Comparison of ENCODE assay signal across 10 mouse cellular contexts in genomic region chr5:113716581-113717388, GRCm38 (mm10). TPM values are rescaled to one million over a fixed set of nuclear protein-coding genes. Genes with fewer than 3 reads are reported as not detected.
A peak's percentile ranks its signal among the peaks of the same experiment; 100 is the strongest.
DNase-seq lines count a peak whose midpoint lies in the region; ATAC-seq and TF ChIP-seq lines count a peak whose summit lies in the region.
"Had no signal": no experiment of that assay in that cellular context is flagged by ENCODE, and none has a peak within 500 bp of the region (broad histone marks: within the 10 kb centered on the region; RNA-seq: fewer than 3 reads in every experiment).

No protein-coding gene starts in this region.

- in situ Hi-C loops in Patski (cut with MboI; ENCODE audit: low pct_unique_long_range_greater_than_20kb) = no loop called here

- CTCF ChIA-PET in Patski (lab: Charles Lee) = no interaction called here

- no peak overlapping the region for H3K4me3 ChIP-seq in intestine, embryonic 16.5 days (ENCODE audit: low read length)
- H3K4me3 ChIP-seq in intestine, postnatal 0 days (ENCODE audit: low read depth, low read length) = no peak overlapping the region
- H3K4me3 ChIP-seq in forebrain, embryonic 11.5 days (ENCODE audit: low read depth, low read length) = no peak overlapping the region
- no peak overlapping the region for H3K4me3 ChIP-seq in midbrain, embryonic 15.5 days

- H3K36me3 ChIP-seq in intestine, embryonic 16.5 days (ENCODE audit: control insufficient read depth, insufficient read depth, low read length) = no peaks in the 10 kb centered on the region
- no peaks in the 10 kb centered on the region for H3K36me3 ChIP-seq in intestine, postnatal 0 days (ENCODE audit: control insufficient read depth, insufficient read depth)
- H3K36me3 ChIP-seq in forebrain, embryonic 11.5 days (ENCODE audit: control insufficient read depth, insufficient read depth, low read length) = no peaks in the 10 kb centered on the region
- no peaks in the 10 kb centered on the region for H3K36me3 ChIP-seq in midbrain, embryonic 15.5 days (replicated peaks)

- POLR2A ChIA-PET in Patski (lab: Charles Lee) = no interaction called here

- intact Hi-C loops in gastrocnemius, postnatal 36 days (cut with DNase I) = no loop called here

- WGBS in intestine, embryonic 16.5 days = 7% methylated on average over 12 of the region's 12 CpGs
- 7% methylated on average over 12 of the region's 12 CpGs for WGBS in intestine, postnatal 0 days
- 8% methylated on average over 10 of the region's 12 CpGs for WGBS in forebrain, embryonic 11.5 days
- 3% methylated on average over 12 of the region's 12 CpGs for WGBS in midbrain, embryonic 15.5 days

- ATAC-seq in intestine, embryonic 16.5 days = peak; percentile 40; the same call in 1 of the 2 replicates
- ATAC-seq in intestine, postnatal 0 days = no peak
- no peak for ATAC-seq in Patski
- ATAC-seq in forebrain, embryonic 11.5 days (replicated peaks; ENCODE audit: low FRiP score) = peak; percentile 66
- ATAC-seq in midbrain, embryonic 15.5 days (replicated peaks) = peak; percentile 89

- peak; percentile 19 for DNase-seq in Patski (ENCODE audit: low read depth, low spot score)
- peak; percentile 82 for DNase-seq in forebrain, embryonic 11.5 days (ENCODE audit: low spot score)
- DNase-seq in layer of hippocampus, adult 8-10 months (ENCODE audit: low spot score in 2 of 2) = peak; percentile 57 to 58
- DNase-seq in gastrocnemius, postnatal 36 days = no peak
- DNase-seq in urinary bladder, postnatal 10 days (ENCODE audit: low spot score) = no peak

- TF ChIP-seq CTCF in intestine, postnatal 0 days (IDR thresholded peaks at IDR 0.05; ENCODE audit: low read depth) = no peak
- TF ChIP-seq CTCF in Patski (IDR thresholded peaks at IDR 0.05) = no peak

- H3K4me1 ChIP-seq in intestine, embryonic 16.5 days (ENCODE audit: control insufficient read depth, insufficient read depth, low read length) = no peaks in the 10 kb centered on the region
- H3K4me1 ChIP-seq in intestine, postnatal 0 days (replicated peaks; ENCODE audit: control insufficient read depth, insufficient read depth, low read length) = no peaks in the 10 kb centered on the region
- H3K4me1 ChIP-seq in forebrain, embryonic 11.5 days (replicated peaks; ENCODE audit: control insufficient read depth, insufficient read depth, low read length) = 0 out of 2 replicates have a peak, but pooled peaks cover 2% of the 10 kb centered on the region
- peaks cover 36% of the 10 kb centered on the region for H3K4me1 ChIP-seq in midbrain, embryonic 15.5 days

- no peaks in the 10 kb centered on the region for H3K27me3 ChIP-seq in intestine, embryonic 16.5 days (replicated peaks; ENCODE audit: control insufficient read depth, insufficient read depth, low read length)
- H3K27me3 ChIP-seq in intestine, postnatal 0 days (replicated peaks; ENCODE audit: control insufficient read depth, insufficient read depth, low read length) = no peaks in the 10 kb centered on the region
- peaks cover 4% of the 10 kb centered on the region for H3K27me3 ChIP-seq in Patski
- H3K27me3 ChIP-seq in forebrain, embryonic 11.5 days (ENCODE audit: control insufficient read depth, insufficient read depth, low read length) = no peaks in the 10 kb centered on the region
- H3K27me3 ChIP-seq in midbrain, embryonic 15.5 days (replicated peaks) = no peaks in the 10 kb centered on the region

- no peak overlapping the region for H3K4me2 ChIP-seq in intestine, embryonic 16.5 days (ENCODE audit: low read depth, low read length)
- H3K4me2 ChIP-seq in intestine, postnatal 0 days (replicated peaks; ENCODE audit: low read depth) = no peak overlapping the region
- H3K4me2 ChIP-seq in forebrain, embryonic 11.5 days (ENCODE audit: low read depth, low read length, severe bottlenecking) = no peak overlapping the region
- peak overlapping the region; percentile 32 for H3K4me2 ChIP-seq in midbrain, embryonic 15.5 days

- H3K27ac ChIP-seq in intestine, embryonic 16.5 days (ENCODE audit: low read length) = no peak overlapping the region
- no peak overlapping the region for H3K27ac ChIP-seq in intestine, postnatal 0 days (ENCODE audit: low read depth, low read length)
- peak overlapping the region; percentile 75 for H3K27ac ChIP-seq in forebrain, embryonic 11.5 days (ENCODE audit: low read depth, low read length)
- peak overlapping the region; percentile 90 for H3K27ac ChIP-seq in midbrain, embryonic 15.5 days

- H3K9ac ChIP-seq in intestine, embryonic 16.5 days (ENCODE audit: low read depth, low read length) = no peak overlapping the region
- no peak overlapping the region for H3K9ac ChIP-seq in intestine, postnatal 0 days (ENCODE audit: low read depth, low read length)
- no peak overlapping the region for H3K9ac ChIP-seq in forebrain, embryonic 11.5 days (ENCODE audit: low read length)
- H3K9ac ChIP-seq in midbrain, embryonic 15.5 days = no peak overlapping the region

- H3K9me3 ChIP-seq in intestine, embryonic 16.5 days (ENCODE audit: control insufficient read depth, low read length) = no peaks in the 10 kb centered on the region
- H3K9me3 ChIP-seq in intestine, postnatal 0 days (ENCODE audit: control insufficient read depth) = no peaks in the 10 kb centered on the region
- no peaks in the 10 kb centered on the region for H3K9me3 ChIP-seq in forebrain, embryonic 11.5 days (ENCODE audit: control insufficient read depth, low read length)
- no peaks in the 10 kb centered on the region for H3K9me3 ChIP-seq in midbrain, embryonic 15.5 days

RNA-seq across cellular contexts. Expression of gene 1700069L16Rik, which starts 7.8 kb away (rescaled TPM):
- polyA plus RNA-seq in intestine, embryonic 16.5 days (2015; fragmentation: Nextera tagmentation; extraction: Ambion mirVana) = not detected in 2 replicates
- polyA plus RNA-seq in intestine, postnatal 0 days (2015; fragmentation: Nextera tagmentation; extraction: Ambion mirVana) = not detected in 2 replicates
- polyA plus RNA-seq in Patski (2021) = not detected
- not detected in 2 replicates for polyA plus RNA-seq in forebrain, embryonic 11.5 days (2014; fragmentation: Nextera tagmentation; extraction: Ambion mirVana)
- total RNA-seq in layer of hippocampus, adult 8-10 months (2022) = not detected
- polyA plus RNA-seq in midbrain, embryonic 15.5 days (2015; fragmentation: Nextera tagmentation; extraction: Ambion mirVana) = not detected in 2 replicates
- total RNA-seq in gastrocnemius, postnatal 36 days (2021) = not detected
- total RNA-seq: layer of hippocampus, postnatal 36 days had no signal
- polyA plus RNA-seq: stomach, embryonic 16.5 days had no signal

RNA-seq across cellular contexts. Expression of gene Ficd, which starts 18.8 kb away (rescaled TPM):
- polyA plus RNA-seq in intestine, embryonic 16.5 days (2015; fragmentation: Nextera tagmentation; extraction: Ambion mirVana) = 5.6 and 7.1 TPM in 2 replicates
- 4.6 and 5.0 TPM in 2 replicates for polyA plus RNA-seq in intestine, postnatal 0 days (2015; fragmentation: Nextera tagmentation; extraction: Ambion mirVana)
- polyA plus RNA-seq in Patski (2021) = 8.5 TPM
- polyA plus RNA-seq in forebrain, embryonic 11.5 days (2014; fragmentation: Nextera tagmentation; extraction: Ambion mirVana) = 3.4 and 4.6 TPM in 2 replicates
- 10 to 100 TPM; 12.0 to 13.2 (median 12.7) TPM for total RNA-seq in layer of hippocampus, adult 8-10 months (2022)
- polyA plus RNA-seq in midbrain, embryonic 15.5 days (2015; fragmentation: Nextera tagmentation; extraction: Ambion mirVana) = 10.4 and 10.7 TPM in 2 replicates
- total RNA-seq in gastrocnemius, postnatal 36 days (2021) = 1 to 10 TPM; 5.1 to 6.4 TPM

RNA-seq across cellular contexts. Expression of gene Sart3, which starts 55.5 kb away (rescaled TPM):
- 30.2 and 30.6 TPM in 2 replicates for polyA plus RNA-seq in intestine, embryonic 16.5 days (2015; fragmentation: Nextera tagmentation; extraction: Ambion mirVana)
- polyA plus RNA-seq in intestine, postnatal 0 days (2015; fragmentation: Nextera tagmentation; extraction: Ambion mirVana) = 9.1 and 9.2 TPM in 2 replicates
- 63.4 TPM for polyA plus RNA-seq in Patski (2021)
- polyA plus RNA-seq in forebrain, embryonic 11.5 days (2014; fragmentation: Nextera tagmentation; extraction: Ambion mirVana) = 77.5 and 81.8 TPM in 2 replicates
- total RNA-seq in layer of hippocampus, adult 8-10 months (2022) = 10 to 100 TPM; 43.7 to 57.8 (median 48.9) TPM
- polyA plus RNA-seq in midbrain, embryonic 15.5 days (2015; fragmentation: Nextera tagmentation; extraction: Ambion mirVana) = 53.3 and 57.5 TPM in 2 replicates
- total RNA-seq in gastrocnemius, postnatal 36 days (2021) = 1 to 10 TPM; 7.3 to 8.0 TPM

RNA-seq across cellular contexts. Expression of gene Iscu, which starts 55.8 kb away (rescaled TPM):
- 99.0 and 114 TPM in 2 replicates for polyA plus RNA-seq in intestine, embryonic 16.5 days (2015; fragmentation: Nextera tagmentation; extraction: Ambion mirVana)
- polyA plus RNA-seq in intestine, postnatal 0 days (2015; fragmentation: Nextera tagmentation; extraction: Ambion mirVana) = 133 and 145 TPM in 2 replicates
- 189 TPM for polyA plus RNA-seq in Patski (2021)
- 99.4 and 105 TPM in 2 replicates for polyA plus RNA-seq in forebrain, embryonic 11.5 days (2014; fragmentation: Nextera tagmentation; extraction: Ambion mirVana)
- 100 to 1,000 TPM; 117 to 135 (median 126) TPM for total RNA-seq in layer of hippocampus, adult 8-10 months (2022)
- polyA plus RNA-seq in midbrain, embryonic 15.5 days (2015; fragmentation: Nextera tagmentation; extraction: Ambion mirVana) = 75.4 and 78.4 TPM in 2 replicates
- total RNA-seq in gastrocnemius, postnatal 36 days (2021) = 100 to 1,000 TPM; 137 to 139 TPM

Comparison
In these comparisons a context has a peak if more than half of its experiments do, and no peak if none do; other contexts are left out.
1. ATAC-seq: peak in intestine, embryonic 16.5 days (single experiment), forebrain, embryonic 11.5 days (single experiment) and midbrain, embryonic 15.5 days (single experiment); none in intestine, postnatal 0 days (single experiment) and Patski (single experiment).
2. H3K27ac ChIP-seq: peak in forebrain, embryonic 11.5 days (single experiment) and midbrain, embryonic 15.5 days (single experiment); none in intestine, embryonic 16.5 days (single experiment) and intestine, postnatal 0 days (single experiment).
3. DNase-seq: peak in Patski (single experiment), forebrain, embryonic 11.5 days (single experiment) and layer of hippocampus, adult 8-10 months (2 of 2); none in gastrocnemius, postnatal 36 days (0 of 2) and urinary bladder, postnatal 10 days (single experiment).